ENCODE assay signal across 9 mouse cellular contexts in the genomic region with DNA sequence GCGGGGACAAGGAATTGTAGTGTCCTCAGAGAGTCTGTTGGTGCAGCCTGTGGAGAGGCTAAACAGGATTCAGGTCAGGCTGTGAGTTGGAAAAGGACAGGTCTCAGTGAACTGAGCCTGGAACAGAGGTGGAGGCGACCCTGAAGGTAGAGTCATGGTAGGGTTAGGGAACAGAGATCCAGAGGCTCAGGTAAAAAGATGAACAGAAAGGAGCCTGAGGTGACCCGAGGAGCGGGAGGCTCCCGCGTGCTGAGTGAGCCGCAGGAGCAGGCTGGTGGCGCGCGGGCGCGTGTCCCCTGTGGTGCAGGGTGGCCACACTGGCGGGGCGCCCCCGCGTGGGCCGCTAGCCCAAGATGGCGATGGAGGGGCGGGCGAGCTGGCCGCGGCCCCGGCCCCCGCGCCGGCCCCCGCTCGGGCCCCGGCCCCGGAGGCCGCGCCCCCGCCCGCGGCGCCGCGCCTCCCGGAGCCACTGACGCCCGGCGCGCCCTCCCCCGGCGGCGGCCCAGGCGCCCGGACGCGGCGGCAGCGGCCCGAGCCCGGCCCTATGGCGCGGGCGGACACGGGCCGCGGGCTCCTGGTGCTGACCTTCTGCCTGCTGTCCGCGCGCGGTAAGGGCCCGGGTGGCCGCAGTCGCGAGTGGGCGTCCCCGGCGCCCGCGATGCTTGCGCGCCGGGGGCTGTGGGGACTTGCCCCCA. TPM values are rescaled to one million over a fixed set of nuclear protein-coding genes. Genes with fewer than 3 reads are reported as not detected.
A peak's percentile ranks its signal among the peaks of the same experiment; 100 is the strongest.
DNase-seq lines count a peak whose midpoint lies in the region; ATAC-seq and TF ChIP-seq lines count a peak whose summit lies in the region.
"Had no signal": no experiment of that assay in that cellular context is flagged by ENCODE, and none has a peak within 500 bp of the region (broad histone marks: within the 10 kb centered on the region; RNA-seq: fewer than 3 reads in every experiment).

Gene Igdcc4 (plus strand): TSS at position 496 of the 695 bp plus-strand sequence.

- TF ChIP-seq CTCF in heart, postnatal 0 days (IDR thresholded peaks at IDR 0.05; ENCODE audit: low read depth) = no peak

- H3K4me2 ChIP-seq in embryonic facial prominence, embryonic 13.5 days = peak within 1 kb of the TSS; percentile 92
- peak within 1 kb of the TSS; percentile 100 for H3K4me2 ChIP-seq in heart, postnatal 0 days (ENCODE audit: low read depth, low read length)
- H3K4me2 ChIP-seq in neural tube, embryonic 15.5 days = peak within 1 kb of the TSS; percentile 96

- H3K27me3 ChIP-seq in embryonic facial prominence, embryonic 13.5 days = no peaks in the 10 kb centered on the region
- no peaks in the 10 kb centered on the region for H3K27me3 ChIP-seq in heart, postnatal 0 days (ENCODE audit: control insufficient read depth, insufficient read depth, low read length)
- H3K27me3 ChIP-seq in limb, embryonic 10.5 days (ENCODE audit: low read depth, poor library complexity, severe bottlenecking) = no peaks in the 10 kb centered on the region
- no peaks in the 10 kb centered on the region for H3K27me3 ChIP-seq in neural tube, embryonic 15.5 days (replicated peaks)

- H3K27ac ChIP-seq in embryonic facial prominence, embryonic 13.5 days = peak within 1 kb of the TSS; percentile 95
- peak within 1 kb of the TSS; percentile 49; the same call in 1 of the 2 replicates for H3K27ac ChIP-seq in heart, postnatal 0 days (ENCODE audit: low read depth)
- peak within 1 kb of the TSS; percentile 91 for H3K27ac ChIP-seq in limb, embryonic 10.5 days
- H3K27ac ChIP-seq in neural tube, embryonic 15.5 days (replicated peaks) = peak within 1 kb of the TSS; percentile 82

- no peak for TF ChIP-seq EP300 in heart, postnatal 0 days (IDR thresholded peaks at IDR 0.05; ENCODE audit: low read depth)

- DNase-seq in left cerebral cortex, adult 18-20 months (ENCODE audit: low spot score in 2 of 2) = peak; percentile 43 to 47
- DNase-seq in left cerebral cortex, adult 9 months (ENCODE audit: low spot score in 2 of 2) = no peak
- DNase-seq in adrenal gland, postnatal 10 days = peak; percentile 56
- DNase-seq in heart, postnatal 0 days (ENCODE audit: low spot score) = no peak
- DNase-seq in limb, embryonic 10.5 days (ENCODE audit: low spot score) = peak; percentile 74

- H3K4me3 ChIP-seq in embryonic facial prominence, embryonic 13.5 days = peak within 1 kb of the TSS; percentile 82
- peak within 1 kb of the TSS; percentile 74 for H3K4me3 ChIP-seq in heart, postnatal 0 days (ENCODE audit: low read depth, low read length)
- peak within 1 kb of the TSS; percentile 90 for H3K4me3 ChIP-seq in limb, embryonic 10.5 days
- H3K4me3 ChIP-seq in neural tube, embryonic 15.5 days (replicated peaks) = peak within 1 kb of the TSS; percentile 63

- H3K9me3 ChIP-seq in embryonic facial prominence, embryonic 13.5 days = 0 out of 2 replicates have a peak, but pooled peaks cover 2% of the 10 kb centered on the region
- H3K9me3 ChIP-seq in heart, postnatal 0 days (replicated peaks; ENCODE audit: control insufficient read depth, low read length) = no peaks in the 10 kb centered on the region
- no peaks in the 10 kb centered on the region for H3K9me3 ChIP-seq in limb, embryonic 10.5 days (replicated peaks)
- no peaks in the 10 kb centered on the region for H3K9me3 ChIP-seq in neural tube, embryonic 15.5 days (replicated peaks)

- no peak for ATAC-seq in embryonic facial prominence, embryonic 13.5 days (ENCODE audit: insufficient number of reproducible peaks, insufficient read depth, low FRiP score, low TSS enrichment, low read depth)
- ATAC-seq in heart, postnatal 0 days (ENCODE audit: insufficient read depth, low read depth) = peak; percentile 53
- peak; percentile 34; the same call in 1 of the 2 replicates for ATAC-seq in neural tube, embryonic 15.5 days (ENCODE audit: low FRiP score)
- ATAC-seq in megakaryocyte progenitor cell, adult 5-6 weeks (replicated peaks; ENCODE audit: poor library complexity) = no peak
- ATAC-seq: Patski had no signal

- WGBS in embryonic facial prominence, embryonic 13.5 days = 1% methylated on average over 58 of the region's 76 CpGs
- 3% methylated on average over 29 of the region's 76 CpGs for WGBS in heart, postnatal 0 days
- 9% methylated on average over 75 of the region's 76 CpGs for WGBS in limb, embryonic 10.5 days
- WGBS in neural tube, embryonic 15.5 days = 2% methylated on average over 32 of the region's 76 CpGs

- H3K36me3 ChIP-seq in embryonic facial prominence, embryonic 13.5 days = no peaks in the 10 kb centered on the region
- H3K36me3 ChIP-seq in heart, postnatal 0 days (replicated peaks; ENCODE audit: control insufficient read depth, insufficient read depth, low read length) = no peaks in the 10 kb centered on the region
- no peaks in the 10 kb centered on the region for H3K36me3 ChIP-seq in limb, embryonic 10.5 days
- H3K36me3 ChIP-seq in neural tube, embryonic 15.5 days = no peaks in the 10 kb centered on the region

- H3K4me1 ChIP-seq in embryonic facial prominence, embryonic 13.5 days = peaks cover 35% of the 10 kb centered on the region
- peaks cover 4% of the 10 kb centered on the region; the same call in 1 of the 2 replicates for H3K4me1 ChIP-seq in heart, postnatal 0 days (ENCODE audit: control insufficient read depth, insufficient read depth)
- peaks cover 46% of the 10 kb centered on the region for H3K4me1 ChIP-seq in limb, embryonic 10.5 days
- H3K4me1 ChIP-seq in neural tube, embryonic 15.5 days = peaks cover 29% of the 10 kb centered on the region

- peak within 1 kb of the TSS; percentile 92 for H3K9ac ChIP-seq in embryonic facial prominence, embryonic 13.5 days
- H3K9ac ChIP-seq in heart, postnatal 0 days (replicated peaks; ENCODE audit: low read depth, low read length) = peak within 1 kb of the TSS; percentile 64
- H3K9ac ChIP-seq in neural tube, embryonic 15.5 days (replicated peaks) = peak within 1 kb of the TSS; percentile 64

RNA-seq across cellular contexts. Expression of gene Igdcc4, which starts in this region (rescaled TPM):
- 10 to 100 TPM; 28.0 to 30.6 TPM for total RNA-seq in left cerebral cortex, adult 18-20 months (2021)
- total RNA-seq in adrenal gland, postnatal 10 days (2021) = 10 to 100 TPM; 18.0 to 27.0 TPM
- polyA plus RNA-seq in embryonic facial prominence, embryonic 13.5 days (2015; fragmentation: Nextera tagmentation; extraction: Ambion mirVana) = 31.0 and 31.7 TPM in 2 replicates
- total RNA-seq in heart, postnatal 0 days (2014; rRNA removed; ENCODE audit: low replicate concordance) = 10.9 and 13.9 TPM in 2 replicates
- 3.0 and 3.2 TPM in 2 replicates for polyA plus RNA-seq in heart, postnatal 0 days (2015; fragmentation: Nextera tagmentation; extraction: Ambion mirVana)
- polyA plus RNA-seq in limb, embryonic 10.5 days (2016; fragmentation: Nextera tagmentation; extraction: Ambion mirVana) = 11.1 and 11.2 TPM in 2 replicates
- polyA plus RNA-seq in neural tube, embryonic 15.5 days (2015; fragmentation: Nextera tagmentation; extraction: Ambion mirVana) = 15.1 and 17.8 TPM in 2 replicates
- total RNA-seq in megakaryocyte progenitor cell, adult 5-6 weeks (2015) = 0.02 TPM in 1 of 2 replicates, not detected in the other
- total RNA-seq in megakaryocyte progenitor cell, adult 5-6 weeks (2017) = under 0.01 and 0.07 TPM in 2 replicates

Comparison
In these comparisons a context has a peak if more than half of its experiments do, and no peak if none do; other contexts are left out.
1. RNA of gene Igdcc4 (total RNA-seq): 28.0 to 30.6 TPM in left cerebral cortex, adult 18-20 months, 18.0 to 27.0 TPM in adrenal gland, postnatal 10 days and 10.9 to 13.9 TPM in heart, postnatal 0 days; under 0.01 to 0.07 TPM in megakaryocyte progenitor cell, adult 5-6 weeks; every median in the first group is over 10 times any median in the second.
2. DNase-seq: peak in left cerebral cortex, adult 18-20 months (2 of 2), adrenal gland, postnatal 10 days (single experiment) and limb, embryonic 10.5 days (single experiment); none in left cerebral cortex, adult 9 months (0 of 2) and heart, postnatal 0 days (single experiment).
3. ATAC-seq: peak in heart, postnatal 0 days (single experiment) and neural tube, embryonic 15.5 days (single experiment); none in embryonic facial prominence, embryonic 13.5 days (single experiment) and megakaryocyte progenitor cell, adult 5-6 weeks (single experiment).
4. Peak in every context shown above with its lines, with median percentiles within 50 percentile points of each other: H3K27ac ChIP-seq, H3K4me2 ChIP-seq, H3K4me3 ChIP-seq and H3K9ac ChIP-seq.